In the genomic region with DNA sequence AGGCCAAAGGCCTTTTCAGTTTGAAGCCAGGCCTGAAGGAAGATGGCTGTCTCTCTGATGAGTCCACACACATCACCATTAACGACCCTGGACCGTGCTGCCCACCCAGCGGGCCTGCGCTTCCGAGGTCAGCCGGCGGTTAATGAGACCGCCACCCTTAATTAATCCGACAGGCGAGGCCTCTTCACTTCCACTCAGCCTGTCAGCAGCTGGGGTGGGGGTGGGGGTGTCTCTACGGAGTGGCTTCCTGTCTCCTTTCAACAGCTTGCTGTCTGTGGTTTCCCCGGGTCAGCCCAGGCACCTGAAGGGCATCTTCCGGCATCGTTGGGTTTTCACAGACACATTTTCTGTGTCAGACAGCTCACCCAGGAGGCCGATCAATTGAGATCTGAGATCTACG, we compare ENCODE assay signal across 12 mouse cellular contexts.
DNase-seq lines count a peak whose midpoint lies in the region; ATAC-seq lines count a peak whose summit lies in the region.
"Had no signal": no experiment of that assay in that cellular context is flagged by ENCODE, and none has a peak within 500 bp of the region (broad histone marks: within the 10 kb centered on the region; RNA-seq: fewer than 3 reads in every experiment).

No protein-coding gene starts in this region.

- no peak overlapping the region for H3K4me3 ChIP-seq in kidney, embryonic 16.5 days (ENCODE audit: low read length)
- H3K4me3 ChIP-seq in intestine, embryonic 15.5 days (replicated peaks) = no peak overlapping the region
- H3K4me3 ChIP-seq: embryonic facial prominence, embryonic 15.5 days; hindbrain, embryonic 15.5 days had no signal

- ATAC-seq in kidney, embryonic 16.5 days (ENCODE audit: low FRiP score, low TSS enrichment) = peak; percentile 44; the same call in 1 of the 2 replicates
- ATAC-seq in intestine, embryonic 15.5 days = peak; percentile 50
- ATAC-seq: Patski had no signal

- peaks cover 37% of the 10 kb centered on the region for H3K4me1 ChIP-seq in kidney, embryonic 16.5 days (ENCODE audit: insufficient read depth, low read length)
- peaks cover 14% of the 10 kb centered on the region for H3K4me1 ChIP-seq in intestine, embryonic 15.5 days (replicated peaks)

- no peak overlapping the region for H3K4me2 ChIP-seq in kidney, embryonic 16.5 days (replicated peaks; ENCODE audit: low read depth, low read length)
- no peak overlapping the region for H3K4me2 ChIP-seq in intestine, embryonic 15.5 days (replicated peaks)
- H3K4me2 ChIP-seq: embryonic facial prominence, embryonic 15.5 days; hindbrain, embryonic 15.5 days had no signal

- no peak overlapping the region for H3K9ac ChIP-seq in kidney, embryonic 16.5 days (replicated peaks; ENCODE audit: low read length)
- H3K9ac ChIP-seq in intestine, embryonic 15.5 days = no peak overlapping the region
- H3K9ac ChIP-seq: embryonic facial prominence, embryonic 15.5 days; hindbrain, embryonic 15.5 days had no signal

- 0 out of 2 replicates have a peak, but pooled peaks cover 6% of the 10 kb centered on the region for H3K27me3 ChIP-seq in kidney, embryonic 16.5 days (ENCODE audit: insufficient read depth, low read length)
- H3K27me3 ChIP-seq in intestine, embryonic 15.5 days (replicated peaks) = no peaks in the 10 kb centered on the region
- H3K27me3 ChIP-seq: embryonic facial prominence, embryonic 15.5 days; megakaryocyte, embryonic 14.5 days; Patski had no signal

- WGBS in kidney, embryonic 16.5 days = 12% methylated on average over 16 of the region's 16 CpGs
- 46% methylated on average over 16 of the region's 16 CpGs for WGBS in intestine, embryonic 15.5 days

- H3K27ac ChIP-seq in kidney, embryonic 16.5 days (ENCODE audit: low read length) = no peak overlapping the region
- no peak overlapping the region for H3K27ac ChIP-seq in intestine, embryonic 15.5 days
- H3K27ac ChIP-seq: embryonic facial prominence, embryonic 15.5 days; hindbrain, embryonic 15.5 days had no signal

- no peaks in the 10 kb centered on the region for H3K36me3 ChIP-seq in kidney, embryonic 16.5 days (ENCODE audit: insufficient read depth, low read length)
- no peaks in the 10 kb centered on the region for H3K36me3 ChIP-seq in intestine, embryonic 15.5 days
- H3K36me3 ChIP-seq: embryonic facial prominence, embryonic 15.5 days; hindbrain, embryonic 15.5 days had no signal

- H3K9me3 ChIP-seq in kidney, embryonic 16.5 days (ENCODE audit: low read length) = no peaks in the 10 kb centered on the region
- H3K9me3 ChIP-seq in intestine, embryonic 15.5 days = no peaks in the 10 kb centered on the region
- H3K9me3 ChIP-seq: embryonic facial prominence, embryonic 15.5 days; hindbrain, embryonic 15.5 days; megakaryocyte, embryonic 14.5 days had no signal

- intact Hi-C loops in gastrocnemius, postnatal 36 days (cut with DNase I) = no loop called here
- intact Hi-C loops in left cerebral cortex, postnatal 10 days (cut with DNase I) = no loop called here

- no peak for DNase-seq in kidney, adult 8-10 months
- peak; percentile 99 for DNase-seq in Muller cell, postnatal 12 days (ENCODE audit: inconsistent ontology term)
- peak; percentile 54 to 70 for DNase-seq in spleen, adult 18-20 months
- no peak for DNase-seq in gastrocnemius, postnatal 36 days
- no peak for DNase-seq in ovary, adult 18-20 months (ENCODE audit: low spot score)
- DNase-seq in left cerebral cortex, postnatal 10 days (ENCODE audit: extremely low spot score in 1 of 2, low spot score in 2 of 2) = no peak

Comparison
In these comparisons a context has a peak if more than half of its experiments do, and no peak if none do; other contexts are left out.
1. DNase-seq: peak in Muller cell, postnatal 12 days (single experiment) and spleen, adult 18-20 months (2 of 2); none in kidney, adult 8-10 months (0 of 2), gastrocnemius, postnatal 36 days (0 of 2), ovary, adult 18-20 months (single experiment) and left cerebral cortex, postnatal 10 days (0 of 2).